Mouse (Mus musculus) A20 (cell line): Measurements from ENCODE around the gene Rpl23.

Source experiments
- DNase-seq: peaks from one replicate; pipeline ENCODE4 v3.0.0-alpha.2; 2011; ENCODE audit warnings: low read depth, low spot score

The Rpl23 gene

DNA sequence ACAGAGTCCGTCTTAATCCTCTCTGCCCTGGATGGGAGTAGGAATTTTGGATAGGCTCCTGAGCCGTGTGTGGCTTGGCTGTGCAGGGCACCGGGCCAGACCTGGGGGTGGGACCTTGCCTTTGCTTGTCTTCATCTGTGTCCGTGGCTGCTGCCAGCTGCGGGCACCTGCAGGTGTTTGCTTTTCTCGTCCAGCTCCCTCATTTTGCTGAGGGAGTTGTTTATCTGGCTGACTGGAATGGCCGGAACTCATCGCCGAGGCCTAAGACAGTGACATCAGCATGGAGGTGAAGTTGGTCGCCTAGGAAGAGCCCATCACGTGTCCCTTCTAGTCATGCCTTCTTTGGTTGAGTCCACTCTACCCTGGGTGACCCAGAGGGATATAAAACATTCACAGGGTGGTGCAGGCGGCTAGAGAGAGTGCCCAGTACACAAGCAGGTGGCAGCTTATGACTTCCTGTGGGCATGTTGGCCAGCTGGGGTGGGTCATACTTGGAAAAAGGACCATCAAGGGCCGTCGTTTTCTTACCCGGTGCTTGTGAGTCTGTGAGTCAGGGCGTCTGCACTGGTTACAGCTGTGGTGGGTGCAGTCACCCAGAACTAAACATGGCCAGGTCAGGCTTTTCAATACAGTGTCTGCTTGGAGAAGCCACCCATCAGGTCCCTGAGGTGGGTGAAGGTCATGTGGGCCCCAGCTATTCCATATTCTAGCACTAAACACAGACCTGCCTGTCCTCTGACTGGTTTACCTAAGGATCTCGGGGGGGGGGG is 31.7 kb upstream of the Rpl23 start:
- no peak for DNase-seq

DNA sequence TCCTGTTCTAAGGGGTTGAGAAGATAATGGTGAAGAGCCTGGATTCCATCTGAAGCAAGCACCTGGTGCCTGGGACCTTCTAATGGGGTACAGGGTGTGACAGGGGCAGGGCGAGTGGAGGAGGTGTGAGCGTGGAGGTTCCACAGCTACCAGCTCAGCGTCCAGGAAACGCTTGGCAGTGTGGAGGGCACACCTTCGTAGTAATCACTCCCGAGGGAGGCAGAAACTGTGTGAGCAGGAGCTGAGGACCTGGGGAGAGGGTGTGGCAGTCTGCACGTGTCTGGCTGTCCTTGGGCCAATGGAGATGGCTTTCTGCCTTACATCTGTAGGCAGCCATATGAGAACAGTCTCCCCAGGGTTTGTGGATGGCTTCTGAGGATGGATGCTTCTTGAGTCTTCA is 30.8 kb upstream of the Rpl23 start:
- DNase-seq = no peak

DNA sequence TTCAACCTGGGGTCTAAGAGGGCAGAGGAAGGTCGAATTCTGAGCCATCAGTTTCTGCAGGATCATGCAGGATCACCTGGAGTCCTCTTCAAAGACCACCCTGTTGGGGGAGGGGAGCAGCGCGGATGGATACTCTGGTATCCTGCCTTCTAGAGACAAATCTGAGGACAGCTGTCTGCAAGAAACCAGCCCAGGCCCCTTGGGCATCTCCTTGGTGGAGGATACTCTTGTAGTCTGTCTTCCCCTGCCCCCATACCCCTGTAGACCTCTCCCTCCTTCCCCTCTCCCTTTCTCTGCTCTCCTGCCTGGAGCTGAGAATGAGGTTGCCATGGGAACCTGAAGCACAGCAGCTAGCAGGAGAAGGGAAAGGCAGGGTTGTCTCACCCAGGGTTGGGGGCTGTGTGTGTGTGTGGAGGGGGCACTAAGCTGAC is 30.3 kb upstream of the Rpl23 start:
- DNase-seq = no peak

DNA sequence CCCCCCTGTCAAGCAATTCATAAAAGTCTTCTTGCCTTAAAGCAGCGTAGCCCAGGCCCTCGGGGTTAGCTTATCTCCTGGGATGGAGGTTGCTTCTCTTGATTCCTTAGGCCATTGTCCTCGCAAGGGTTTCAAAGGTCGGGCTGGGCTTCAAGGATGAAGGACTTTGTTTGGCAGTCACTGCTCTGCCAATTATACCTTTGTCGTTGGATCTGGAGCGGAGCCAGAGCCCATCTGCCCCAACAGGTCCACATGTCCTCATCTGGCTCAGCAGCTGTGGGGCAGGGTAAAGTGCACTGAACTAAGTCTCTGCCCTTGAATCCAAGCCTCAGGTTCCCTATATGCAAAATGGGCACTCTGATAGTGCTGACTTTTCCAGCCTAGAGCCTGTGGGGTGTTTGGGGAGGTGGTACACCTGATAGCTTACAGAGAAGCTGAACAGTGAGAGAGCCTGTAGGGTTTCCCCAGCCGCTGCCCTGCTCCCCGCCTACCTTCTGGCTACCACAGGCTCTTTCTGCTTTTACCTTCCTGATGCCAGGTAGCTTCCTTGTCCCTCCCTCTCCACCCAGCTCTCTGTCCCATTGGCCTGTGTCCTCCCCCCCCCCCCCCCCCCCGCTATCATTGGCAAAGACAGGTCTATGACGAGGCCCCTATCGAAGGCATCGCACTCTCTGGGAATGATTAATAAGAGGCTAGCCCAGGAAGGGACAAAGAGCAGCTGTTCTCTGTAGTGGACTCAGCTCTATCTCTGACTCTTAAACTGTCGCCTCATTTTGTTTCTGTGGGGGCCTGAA is 29.5 kb upstream of the Rpl23 start:
- no peak for DNase-seq

DNA sequence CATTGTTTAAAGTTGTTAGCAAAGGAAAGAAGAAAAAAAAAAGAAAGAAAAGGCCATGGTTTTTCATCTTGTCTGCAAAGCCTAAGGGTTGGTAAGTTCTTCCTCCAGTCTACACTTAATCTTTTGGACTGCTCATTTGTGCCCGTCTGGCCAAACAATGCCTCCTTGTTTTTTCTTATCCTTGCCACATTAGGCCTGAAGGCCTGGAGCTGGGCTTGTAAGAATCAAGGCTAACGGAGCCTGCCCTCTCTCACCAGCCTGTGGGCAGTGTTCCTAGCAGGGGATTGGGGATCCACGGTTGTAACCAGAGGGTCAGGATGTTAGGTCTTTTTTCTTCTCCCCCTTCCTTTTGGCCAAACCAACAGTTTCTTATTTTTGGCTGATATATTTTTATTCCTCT is 28.7 kb upstream of the Rpl23 start:
- DNase-seq = no peak

DNA sequence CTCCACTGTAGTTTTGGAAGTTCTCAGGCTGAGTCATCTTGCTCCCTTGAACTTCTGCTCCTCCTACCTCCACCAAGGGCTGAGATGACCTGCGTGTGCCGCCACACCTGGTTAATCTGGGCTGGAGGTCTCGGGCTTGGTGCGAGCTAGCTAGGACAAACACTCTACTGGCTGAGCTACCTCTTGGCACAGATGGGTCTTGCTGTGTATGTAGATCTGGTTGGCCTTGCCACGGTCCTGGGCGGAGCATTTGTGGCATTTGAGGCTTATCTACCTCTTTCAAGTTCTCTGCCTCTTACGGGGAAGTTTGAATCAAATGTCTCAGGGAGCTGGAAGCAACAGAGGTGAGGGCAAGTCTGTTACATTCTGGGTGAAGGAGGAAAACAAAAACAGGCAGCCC is 28.1 kb upstream of the Rpl23 start:
- DNase-seq = no peak

DNA sequence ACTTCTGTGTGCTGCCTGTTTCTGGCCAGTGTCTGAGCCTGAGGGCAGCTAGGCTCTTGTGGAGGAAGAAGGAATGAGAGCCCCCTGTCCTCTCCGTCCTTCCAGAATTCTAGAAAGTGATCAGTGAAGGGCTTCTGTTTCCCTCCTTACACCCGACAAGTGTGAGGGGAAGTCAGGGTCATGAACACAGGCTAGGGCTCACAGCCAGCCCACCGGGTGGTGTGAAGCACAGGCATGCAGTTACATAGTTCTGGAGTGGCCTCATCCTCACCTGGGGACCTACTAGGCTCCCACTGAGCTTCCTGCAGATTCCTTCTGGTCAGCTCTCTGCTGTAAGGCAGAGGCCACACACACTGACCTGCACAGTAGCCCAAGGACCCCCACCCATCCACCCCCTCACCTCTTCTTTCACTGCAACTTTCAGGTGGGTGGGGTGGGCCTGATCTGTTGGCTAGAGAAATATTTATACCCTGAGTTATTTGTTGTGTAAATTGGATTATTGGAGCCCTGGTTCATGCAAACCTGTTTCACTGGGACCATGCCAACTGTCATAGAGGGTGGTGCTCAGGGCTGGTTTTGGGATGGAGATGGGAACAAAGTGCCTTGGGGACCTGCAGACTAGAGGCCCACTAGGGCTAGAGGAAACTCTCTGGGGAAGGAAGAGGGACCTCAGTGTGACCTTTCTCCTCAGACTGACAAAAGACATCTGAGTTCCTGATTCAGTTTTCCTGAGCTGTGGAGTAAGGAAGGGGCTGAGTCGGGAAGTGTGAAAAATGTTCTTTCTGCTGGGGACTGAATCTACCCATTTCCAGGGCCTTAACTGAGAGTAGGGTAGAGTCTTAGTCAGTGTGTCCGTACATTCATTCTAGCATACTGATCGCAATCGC is 27.2 kb upstream of the Rpl23 start:
- DNase-seq = no peak

DNA sequence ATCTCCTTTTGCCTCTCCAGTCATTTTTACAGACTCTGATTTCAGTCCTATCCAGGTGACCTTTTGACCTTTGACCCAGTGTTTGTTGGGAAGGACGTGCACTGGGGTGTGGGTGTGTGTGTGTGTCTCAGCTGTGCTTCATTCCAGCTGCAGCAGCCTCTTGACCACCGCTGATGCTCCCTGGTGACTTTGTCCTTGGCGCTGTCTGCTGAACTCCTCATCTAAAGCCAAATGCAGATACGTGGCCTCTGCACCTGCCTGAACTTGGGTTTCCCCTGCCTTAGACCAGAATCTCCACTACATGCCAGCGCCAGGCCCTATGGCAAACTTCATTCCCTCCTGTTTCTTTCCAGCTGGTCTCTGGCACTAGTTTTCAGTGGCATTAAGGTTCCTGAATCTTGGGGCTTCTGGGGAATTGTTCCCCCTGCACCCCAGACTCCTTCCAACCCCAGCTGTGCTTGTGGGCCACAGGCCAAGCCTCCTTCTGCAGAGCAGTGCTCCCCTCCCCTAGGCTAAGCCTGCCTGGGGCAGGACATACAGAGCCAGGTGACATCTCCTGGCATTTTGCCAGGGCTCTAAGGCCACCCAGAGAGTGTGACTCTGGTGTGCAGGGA is 26.5 kb upstream of the Rpl23 start:
- DNase-seq = peak; percentile 66

DNA sequence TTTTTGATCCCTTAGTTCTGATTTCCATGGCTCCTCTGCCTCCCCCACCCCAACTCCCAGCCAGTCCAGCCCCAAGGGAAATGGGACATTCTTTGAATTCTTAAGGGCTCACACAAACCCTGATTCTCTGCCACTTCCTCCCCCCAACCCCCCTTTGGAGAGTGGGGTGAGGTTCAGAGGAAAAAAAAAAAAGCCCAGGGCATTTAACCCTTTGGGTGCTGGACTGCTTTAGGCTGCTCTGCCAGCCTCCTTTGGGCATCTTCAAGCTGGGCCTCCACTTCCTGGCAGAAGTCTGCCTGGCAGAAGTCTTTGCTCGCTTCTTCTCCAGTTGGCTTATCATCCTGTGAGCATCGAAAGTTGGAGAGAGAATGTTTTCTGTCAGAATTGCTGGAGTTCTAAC is 25.9 kb upstream of the Rpl23 start:
- DNase-seq = no peak

DNA sequence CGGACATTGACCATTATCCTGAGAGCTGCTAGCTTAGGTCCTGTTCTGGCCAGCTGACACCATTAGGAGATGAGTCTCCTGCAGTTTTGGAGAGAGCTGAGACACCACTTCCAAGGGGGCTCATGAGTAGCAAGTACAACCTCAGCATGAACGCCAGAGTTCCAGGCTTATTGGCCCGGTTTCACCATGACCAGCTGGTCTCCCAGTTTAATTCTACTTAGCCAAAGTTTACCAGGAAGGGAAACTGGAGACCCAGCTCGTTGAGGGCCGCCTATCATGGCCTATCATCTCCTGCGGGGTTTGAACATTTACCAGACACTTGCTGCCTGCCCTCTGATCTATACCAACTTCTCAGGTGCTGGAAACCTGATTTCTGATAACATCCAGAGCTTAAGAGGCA is 25.4 kb upstream of the Rpl23 start:
- no peak for DNase-seq

DNA sequence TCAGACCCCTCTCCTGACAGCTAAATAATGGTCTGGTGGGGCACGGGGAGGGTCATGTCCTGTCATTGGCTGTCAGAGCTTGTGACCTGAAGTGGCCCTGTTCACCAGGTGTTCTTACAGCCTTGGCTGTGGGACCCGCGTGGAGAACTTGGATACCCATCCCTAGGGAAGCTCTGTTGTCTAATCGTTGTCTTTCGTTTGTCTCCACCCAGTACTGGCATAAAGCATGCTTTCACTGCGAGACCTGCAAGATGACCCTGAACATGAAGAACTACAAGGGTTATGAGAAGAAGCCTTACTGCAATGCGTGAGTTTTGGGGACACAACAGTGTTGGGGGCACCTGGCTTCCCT is 24.4 kb upstream of the Rpl23 start:
- DNase-seq = no peak

DNA sequence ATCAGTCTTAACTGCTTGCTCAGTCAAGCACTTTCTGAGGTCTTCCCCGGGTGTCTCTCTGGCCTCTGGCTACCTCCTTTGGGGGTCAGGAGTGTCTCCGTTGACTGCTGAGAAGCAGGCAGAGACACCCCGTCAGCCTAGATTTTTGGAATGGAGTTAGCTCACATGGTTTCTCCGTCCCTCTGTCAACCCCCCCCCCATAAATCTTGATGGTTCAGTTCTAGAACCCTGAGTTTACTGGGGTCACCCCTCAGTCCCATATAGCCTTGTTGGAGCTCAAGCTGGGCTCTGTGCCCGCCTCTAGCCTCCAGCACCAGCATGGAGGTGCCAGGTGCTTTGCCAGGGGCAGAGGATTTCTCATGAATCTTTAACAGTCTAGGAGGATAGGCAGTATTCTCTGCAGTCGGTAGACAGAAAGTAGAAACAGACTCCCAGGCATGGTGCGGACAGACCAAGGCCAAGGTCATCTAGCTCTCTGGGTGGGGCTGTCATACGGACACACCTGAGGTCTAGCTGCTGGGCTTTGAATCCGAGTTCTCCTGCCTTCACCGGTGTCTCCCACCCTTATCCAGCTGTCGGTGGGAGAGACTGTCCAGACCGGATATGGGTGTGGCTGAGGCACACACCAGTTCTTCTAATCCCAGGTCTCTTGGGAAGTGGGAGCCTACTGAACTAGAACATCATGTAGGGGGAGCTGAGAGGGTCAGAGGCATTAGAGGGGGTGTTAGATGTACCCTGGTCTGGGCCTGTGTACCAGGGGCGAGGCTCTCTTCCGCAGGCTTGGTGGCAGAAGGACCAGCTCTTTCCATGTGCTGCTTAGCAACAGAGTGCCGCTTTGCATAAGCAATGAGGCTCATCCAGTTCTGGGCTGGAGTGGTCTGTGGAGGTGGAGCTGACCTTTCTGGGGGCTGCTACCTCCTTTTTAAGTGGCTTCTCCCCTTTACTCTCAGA is 23.7 kb upstream of the Rpl23 start:
- DNase-seq = no peak

DNA sequence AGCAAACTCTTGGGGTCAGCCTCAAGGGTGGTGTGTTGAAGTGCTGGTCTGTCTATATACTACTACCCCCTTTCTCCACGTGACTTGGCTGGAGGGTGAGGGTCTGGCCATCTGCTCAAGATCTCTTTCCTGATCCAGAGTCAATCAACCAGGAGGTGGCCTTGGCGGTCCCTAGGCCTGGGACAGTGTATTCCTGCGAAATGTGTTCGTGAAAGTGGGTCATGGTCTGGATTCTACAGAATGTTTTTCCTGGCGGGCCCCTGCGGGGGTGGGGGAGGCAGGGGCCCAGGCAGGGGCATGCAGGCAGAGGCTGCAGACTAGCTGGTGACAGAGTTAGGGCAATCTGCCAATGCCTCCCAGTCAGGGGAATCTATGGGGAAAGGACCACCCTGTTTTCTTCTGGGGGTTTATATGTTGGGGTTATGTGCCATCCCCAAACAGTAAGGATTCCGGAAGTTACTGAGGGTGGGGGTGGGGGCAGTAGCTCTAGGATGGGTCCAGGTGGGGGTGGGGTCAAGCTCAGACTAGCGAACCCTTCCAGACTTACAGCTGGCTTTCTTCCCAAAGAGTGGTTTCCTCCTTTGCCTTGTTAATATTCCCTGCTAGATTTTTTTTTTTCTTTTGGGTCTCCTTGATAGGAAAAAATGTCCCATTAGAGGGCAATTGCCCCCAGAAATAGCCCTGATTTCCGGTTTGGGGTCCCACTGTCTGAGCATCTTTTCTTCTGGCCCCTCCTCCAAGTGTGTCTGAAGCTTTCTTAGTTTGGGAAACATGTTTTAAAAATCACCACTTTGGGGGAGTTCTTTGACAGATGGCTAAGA is 22.8 kb upstream of the Rpl23 start:
- DNase-seq = no peak

DNA sequence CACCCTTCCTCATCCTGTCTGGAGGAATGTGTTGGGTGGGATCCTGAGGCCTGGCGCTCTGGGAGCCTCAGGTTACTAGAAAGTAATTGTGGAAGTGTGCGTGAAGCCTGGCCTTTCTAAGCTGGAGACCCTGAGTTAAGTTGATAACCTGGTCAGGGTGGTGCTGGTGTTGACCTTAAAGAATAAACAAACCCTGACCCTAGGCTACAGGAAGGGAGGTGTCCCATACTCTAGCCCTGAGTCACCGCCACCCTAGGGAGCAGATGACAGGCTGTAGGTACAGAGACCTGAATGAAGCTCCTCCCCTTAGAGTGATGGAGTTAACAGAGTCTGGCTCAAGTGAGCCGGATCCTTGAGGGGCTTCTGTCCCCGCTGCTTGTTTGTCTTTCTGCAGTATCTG is 21.6 kb upstream of the Rpl23 start:
- no peak for DNase-seq

DNA sequence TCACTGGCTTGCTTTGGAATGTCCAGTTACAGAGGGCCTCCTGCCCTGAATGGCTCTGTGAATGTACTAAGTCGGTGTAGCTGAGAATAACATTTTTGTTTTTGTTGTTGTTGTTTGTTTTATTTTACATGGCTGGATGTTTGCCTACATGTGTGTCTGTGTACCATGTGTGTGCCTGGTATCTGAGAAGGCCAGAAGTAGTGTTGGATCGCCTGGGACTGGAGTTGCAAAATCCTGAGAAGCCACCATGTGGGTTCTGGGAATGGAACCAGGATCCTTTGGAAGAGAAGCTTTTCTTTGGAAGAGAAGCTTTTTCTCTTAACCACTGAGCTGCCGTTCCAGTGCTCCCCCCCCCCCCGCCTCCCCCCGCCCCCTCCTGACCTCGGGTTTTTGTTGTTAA is 20.3 kb upstream of the Rpl23 start:
- DNase-seq = no peak

DNA sequence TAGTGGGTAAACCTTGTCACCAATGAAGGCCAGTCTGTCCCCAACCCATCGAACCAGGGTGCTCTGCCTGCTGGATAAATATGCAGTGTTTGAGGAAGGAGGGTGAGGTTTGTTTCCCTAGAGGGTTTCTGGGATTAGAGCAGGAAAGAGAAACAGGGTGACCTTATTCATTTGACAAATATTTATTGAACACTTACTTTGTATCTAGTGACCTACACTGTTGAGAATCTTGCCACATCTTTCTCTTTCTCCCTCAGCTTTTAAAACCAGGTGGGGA is 19.9 kb upstream of the Rpl23 start:
- no peak for DNase-seq

DNA sequence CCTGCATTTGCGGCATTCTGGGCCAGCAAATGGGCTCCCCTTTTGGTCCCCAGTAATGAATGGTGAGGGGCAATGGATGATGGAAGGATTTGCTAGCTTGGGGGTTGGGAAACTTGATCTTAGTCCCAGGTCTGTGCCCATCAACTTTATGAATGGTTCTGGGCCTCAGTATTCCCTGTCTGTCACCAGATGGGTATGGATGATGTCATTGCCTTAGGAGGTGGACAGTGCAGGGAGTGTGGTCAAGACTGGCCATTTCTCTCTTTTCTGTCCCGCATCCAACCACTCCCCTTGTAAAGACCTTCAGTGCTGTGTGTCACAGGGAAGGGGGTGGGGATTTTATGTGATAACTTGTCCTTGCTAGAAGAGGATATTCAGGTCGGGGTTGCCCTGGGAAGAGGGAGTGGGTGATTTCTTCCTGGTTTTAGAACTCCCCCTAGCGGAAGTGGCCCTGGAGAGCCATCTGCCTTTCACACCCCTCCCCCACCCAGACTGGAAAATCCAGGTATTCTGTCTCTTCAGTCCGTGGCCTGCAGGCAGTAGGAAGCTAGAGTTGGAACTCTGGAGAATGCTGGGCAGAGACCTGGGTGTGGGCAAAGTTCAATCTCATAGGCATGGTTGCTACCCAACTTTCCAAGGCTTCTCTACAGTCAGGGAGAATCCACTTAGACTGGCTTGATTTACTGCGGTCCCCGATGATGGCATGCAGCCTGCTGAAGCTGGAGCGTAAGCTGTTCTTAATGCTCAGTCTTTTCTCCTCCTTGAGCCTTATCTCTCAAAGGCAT is 19.4 kb upstream of the Rpl23 start:
- DNase-seq = no peak

DNA sequence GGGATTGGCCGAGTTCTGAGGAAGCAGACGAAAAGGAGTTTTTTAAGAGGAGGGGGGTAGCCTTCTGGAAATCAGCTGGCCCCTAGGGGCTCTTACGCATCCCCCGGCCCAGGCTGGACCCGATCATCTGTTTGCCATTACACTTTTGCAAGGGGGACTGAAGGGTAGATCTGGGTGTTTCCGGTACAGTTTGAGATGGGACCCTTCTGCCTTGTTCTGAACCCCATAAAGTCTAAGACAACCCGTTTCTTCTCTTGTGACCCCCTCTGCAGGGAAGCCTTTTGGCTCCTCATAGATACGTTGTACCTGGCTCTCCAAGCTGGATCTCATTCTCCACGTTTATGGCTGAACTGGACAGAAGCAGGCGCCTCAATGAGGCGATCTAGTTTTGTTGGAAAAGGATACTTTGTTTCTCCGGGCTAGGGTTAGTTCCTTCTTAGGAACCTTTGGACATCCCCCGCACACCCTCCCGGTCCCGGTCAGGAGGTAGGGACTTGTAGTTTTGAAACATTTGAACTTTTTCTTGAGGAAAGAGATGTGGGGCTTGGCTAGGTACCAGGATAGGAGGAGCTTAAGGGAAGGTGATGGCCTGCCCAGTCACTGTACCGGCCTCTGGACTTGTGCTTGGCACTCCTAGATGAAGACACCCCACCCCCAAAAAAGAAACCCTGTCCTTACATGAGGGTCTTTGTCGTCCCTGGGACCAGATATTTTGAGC is 18.6 kb upstream of the Rpl23 start:
- DNase-seq = no peak
